Mouse (Mus musculus): ENCODE data around the gene Wdr1. TPM values are rescaled to one million over a fixed set of nuclear protein-coding genes. Genes with fewer than 3 reads are reported as not detected.

Wdr1 gene
- polyA plus RNA-seq, 1 experiment: 140 TPM

GRCm38 (mm10) chr5:38564831-38565230 is 1.8 kb upstream of the Wdr1 start:
- peaks cover 3% of the 10 kb centered on the region; the same call in 1 of the 2 replicates for H3K4me1 ChIP-seq (ENCODE audit: control insufficient read depth, insufficient read depth, low read length)
- H3K27ac ChIP-seq (ENCODE audit: insufficient read depth, low read length): no peak overlapping the region
- TF ChIP-seq CTCF (IDR thresholded peaks at IDR 0.05; ENCODE audit: extremely low read depth, insufficient read depth, low read length) (no peak), POLR2A (IDR thresholded peaks at IDR 0.05; ENCODE audit: extremely low read depth, insufficient read depth, low read length) (no peak)
- H3K4me3 ChIP-seq (ENCODE audit: insufficient read depth, low read length): no peak overlapping the region

GRCm38 (mm10) chr5:38561426-38562024 is 1.5 kb downstream of the Wdr1 start:
- H3K4me1 ChIP-seq (ENCODE audit: control insufficient read depth, insufficient read depth, low read length): peaks cover 11% of the 10 kb centered on the region
- H3K4me3 ChIP-seq (ENCODE audit: insufficient read depth, low read length): peak overlapping the region; percentile 86
- peak overlapping the region; percentile 55 for H3K27ac ChIP-seq (ENCODE audit: insufficient read depth, low read length)
- peak; percentile 69; the same call in 1 of the 2 replicates for TF ChIP-seq POLR2A (IDR thresholded peaks at IDR 0.05; ENCODE audit: extremely low read depth, insufficient read depth, low read length)
- no peak for TF ChIP-seq CTCF (IDR thresholded peaks at IDR 0.05; ENCODE audit: extremely low read depth, insufficient read depth, low read length)

DNA sequence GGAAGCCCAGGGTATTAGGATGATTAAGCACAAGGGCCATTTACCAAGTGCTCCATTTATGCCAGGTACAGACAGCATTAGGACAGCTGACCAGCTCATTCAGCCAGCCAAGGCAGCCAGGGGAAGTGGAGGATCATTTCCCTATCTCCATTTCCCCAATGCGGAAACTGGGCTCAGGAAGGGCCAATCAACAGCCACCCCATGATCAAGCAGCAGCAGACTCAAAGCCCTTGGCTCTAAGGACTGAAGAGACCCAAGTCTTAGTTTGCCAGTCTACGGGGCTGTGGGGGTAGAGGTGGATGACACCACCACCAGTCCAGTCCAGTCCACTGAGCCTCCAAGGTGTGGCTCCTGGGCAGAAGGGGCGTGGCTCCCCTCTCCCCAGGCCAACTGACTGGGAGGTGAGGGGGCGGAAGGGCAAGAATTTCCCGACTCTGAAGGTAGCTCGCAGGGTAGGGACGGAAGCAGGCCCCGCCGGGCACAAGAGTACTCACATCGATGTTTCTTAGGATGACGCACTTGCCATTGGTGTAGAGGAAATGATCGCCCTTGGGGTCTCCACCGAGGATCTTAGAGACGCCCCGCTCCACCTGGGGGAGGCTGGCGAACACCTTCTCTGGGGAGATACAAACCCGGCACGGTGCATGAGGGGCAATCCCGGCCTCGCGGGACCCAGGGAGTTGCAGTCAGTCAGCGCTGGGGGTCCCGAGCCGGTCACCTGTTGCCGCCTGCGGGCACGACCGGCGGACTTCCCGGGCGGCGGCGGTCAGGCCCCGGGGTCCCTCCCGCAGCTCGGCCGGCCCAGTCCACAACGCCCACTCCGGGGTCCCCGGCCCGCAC is 2.2 kb downstream of the Wdr1 start:
- H3K27ac ChIP-seq (ENCODE audit: insufficient read depth, low read length): peak overlapping the region; percentile 55
- H3K4me1 ChIP-seq (ENCODE audit: control insufficient read depth, insufficient read depth, low read length): peaks cover 11% of the 10 kb centered on the region
- H3K4me3 ChIP-seq (ENCODE audit: insufficient read depth, low read length): peak overlapping the region; percentile 86
- TF ChIP-seq POLR2A (IDR thresholded peaks at IDR 0.05; ENCODE audit: extremely low read depth, insufficient read depth, low read length) (no peak), CTCF (IDR thresholded peaks at IDR 0.05; ENCODE audit: extremely low read depth, insufficient read depth, low read length) (no peak)

- peaks cover 13% of the 10 kb centered on the region for H3K4me1 ChIP-seq (ENCODE audit: control insufficient read depth, insufficient read depth, low read length)
- TF ChIP-seq CTCF (IDR thresholded peaks at IDR 0.05; ENCODE audit: extremely low read depth, insufficient read depth, low read length): no peak
- no peak for TF ChIP-seq POLR2A (IDR thresholded peaks at IDR 0.05; ENCODE audit: extremely low read depth, insufficient read depth, low read length)
- H3K27ac ChIP-seq (ENCODE audit: insufficient read depth, low read length): no peak overlapping the region
- no peak overlapping the region for H3K4me3 ChIP-seq (ENCODE audit: insufficient read depth, low read length)
Observed at GRCm38 (mm10) chr5:38558831-38559230, 4.2 kb downstream of the Wdr1 start.

GRCm38 (mm10) chr5:38557811-38558210 is 5.2 kb downstream of the Wdr1 start:
- TF ChIP-seq CTCF (IDR thresholded peaks at IDR 0.05; ENCODE audit: extremely low read depth, insufficient read depth, low read length): no peak
- no peak for TF ChIP-seq POLR2A (IDR thresholded peaks at IDR 0.05; ENCODE audit: extremely low read depth, insufficient read depth, low read length)
- no peak overlapping the region for H3K4me3 ChIP-seq (ENCODE audit: insufficient read depth, low read length)
- peaks cover 16% of the 10 kb centered on the region for H3K4me1 ChIP-seq (ENCODE audit: control insufficient read depth, insufficient read depth, low read length)
- no peak overlapping the region for H3K27ac ChIP-seq (ENCODE audit: insufficient read depth, low read length)

DNA sequence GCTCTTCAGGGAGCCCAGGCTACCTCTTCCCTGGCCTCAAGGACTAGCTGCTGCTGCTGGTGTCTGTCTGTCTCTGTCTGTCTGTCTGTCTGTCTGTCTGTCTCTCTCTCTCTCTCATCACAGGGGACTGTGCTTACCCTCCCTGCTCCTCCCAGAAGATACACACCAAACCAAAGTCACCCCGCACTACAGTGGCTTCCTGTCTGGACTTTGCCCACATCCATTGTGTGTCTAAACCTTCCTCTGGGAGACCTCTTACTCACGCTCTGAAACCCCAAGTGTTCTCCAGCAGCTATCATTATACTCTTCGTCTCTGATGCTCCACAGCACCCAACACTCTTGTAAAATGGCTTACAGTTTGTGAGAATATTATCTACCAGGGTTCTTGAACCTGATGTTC is 6.6 kb downstream of the Wdr1 start:
- Histone ChIP-seq H3K4me3 (ENCODE audit: insufficient read depth, low read length) (no peak overlapping the region), H3K4me1 (ENCODE audit: control insufficient read depth, insufficient read depth, low read length) (peaks cover 16% of the 10 kb centered on the region), H3K27ac (ENCODE audit: insufficient read depth, low read length) (no peak overlapping the region)
- TF ChIP-seq POLR2A (IDR thresholded peaks at IDR 0.05; ENCODE audit: extremely low read depth, insufficient read depth, low read length): no peak

DNA sequence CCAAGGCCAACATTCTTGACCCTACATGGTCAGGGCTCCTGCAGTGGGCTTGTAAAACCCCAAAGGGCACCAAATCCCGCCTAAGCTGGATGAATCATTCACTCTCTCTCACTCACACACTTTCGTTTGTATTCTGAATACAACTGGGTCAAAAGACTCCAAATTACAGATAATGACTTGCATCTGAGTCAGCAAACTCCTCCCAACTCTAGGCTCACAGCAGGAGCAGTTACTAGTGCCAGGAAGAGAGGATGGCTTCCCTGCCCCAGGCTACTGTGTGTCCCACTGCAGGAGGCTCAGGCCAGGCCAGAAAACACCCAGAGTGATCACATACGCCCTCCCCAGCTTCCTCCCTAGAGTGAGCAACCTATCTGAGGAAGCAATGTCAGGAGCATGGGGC is 9.1 kb downstream of the Wdr1 start:
- Histone ChIP-seq H3K4me3 (ENCODE audit: insufficient read depth, low read length) (no peak overlapping the region), H3K4me1 (ENCODE audit: control insufficient read depth, insufficient read depth, low read length) (peaks cover 17% of the 10 kb centered on the region), H3K27ac (ENCODE audit: insufficient read depth, low read length) (no peak overlapping the region)
- TF ChIP-seq POLR2A (IDR thresholded peaks at IDR 0.05; ENCODE audit: extremely low read depth, insufficient read depth, low read length) (no peak), CTCF (IDR thresholded peaks at IDR 0.05; ENCODE audit: extremely low read depth, insufficient read depth, low read length) (no peak)

- peaks cover 15% of the 10 kb centered on the region for H3K4me1 ChIP-seq (ENCODE audit: control insufficient read depth, insufficient read depth, low read length)
- no peak overlapping the region for H3K27ac ChIP-seq (ENCODE audit: insufficient read depth, low read length)
- no peak for TF ChIP-seq POLR2A (IDR thresholded peaks at IDR 0.05; ENCODE audit: extremely low read depth, insufficient read depth, low read length)
- TF ChIP-seq CTCF (IDR thresholded peaks at IDR 0.05; ENCODE audit: extremely low read depth, insufficient read depth, low read length): no peak
Observed at GRCm38 (mm10) chr5:38553491-38553890, 9.5 kb downstream of the Wdr1 start.

DNA sequence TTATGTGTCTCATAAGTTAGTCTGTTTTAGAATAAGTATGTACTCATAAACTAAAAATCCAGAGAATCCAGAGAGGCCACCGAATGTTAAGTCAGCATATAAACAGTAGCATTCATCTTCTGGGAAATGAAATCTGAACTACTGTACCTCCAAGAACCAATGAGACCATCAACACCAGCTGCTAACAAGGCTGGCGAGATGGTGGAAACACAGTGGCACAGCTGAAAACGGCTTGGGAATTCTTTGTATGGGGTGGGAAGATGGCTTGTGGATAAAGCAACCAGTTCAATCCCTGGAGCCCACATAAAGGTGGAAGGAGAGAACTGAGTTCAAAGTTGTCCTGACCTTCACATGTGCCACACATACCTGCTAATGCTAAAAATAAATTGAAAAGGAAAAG is 10.4 kb downstream of the Wdr1 start:
- Histone ChIP-seq H3K4me1 (ENCODE audit: control insufficient read depth, insufficient read depth, low read length) (peaks cover 14% of the 10 kb centered on the region), H3K4me3 (ENCODE audit: insufficient read depth, low read length) (no peak overlapping the region), H3K27ac (ENCODE audit: insufficient read depth, low read length) (no peak overlapping the region)
- no peak for TF ChIP-seq POLR2A (IDR thresholded peaks at IDR 0.05; ENCODE audit: extremely low read depth, insufficient read depth, low read length)

More at GRCm38 (mm10) chr5:38553491-38553890, 9.5 kb downstream of the Wdr1 start:
- no peak overlapping the region for H3K4me3 ChIP-seq (ENCODE audit: insufficient read depth, low read length)

DNA sequence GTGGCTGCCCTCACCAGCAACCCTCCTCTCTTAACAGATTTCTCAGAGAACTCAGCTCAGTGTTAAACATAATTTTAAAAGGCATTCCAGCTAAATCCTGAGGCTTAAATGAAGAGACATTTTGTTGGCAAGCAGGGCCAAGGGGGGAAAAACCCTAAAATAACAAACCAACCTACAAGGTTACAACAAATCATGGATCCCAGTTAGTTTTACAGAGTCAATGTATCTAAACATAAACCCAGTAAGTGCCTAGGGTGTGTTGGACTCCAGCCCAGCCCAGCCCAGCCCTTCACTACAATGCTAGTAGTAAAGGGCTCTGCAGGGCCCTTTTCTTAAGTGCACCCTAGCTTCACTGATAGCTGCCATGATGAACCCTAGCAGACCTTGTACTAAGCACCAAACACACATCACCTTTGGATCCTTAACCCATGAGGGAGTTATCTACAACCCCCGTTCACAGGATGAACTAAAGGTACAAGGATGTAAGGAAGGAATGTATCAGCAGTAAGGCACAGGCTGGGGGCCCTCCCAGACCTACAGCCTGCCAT is 12.7 kb downstream of the Wdr1 start:
- H3K4me1 ChIP-seq (ENCODE audit: control insufficient read depth, insufficient read depth, low read length): peaks cover 18% of the 10 kb centered on the region
- no peak overlapping the region for H3K27ac ChIP-seq (ENCODE audit: insufficient read depth, low read length)
- no peak overlapping the region for H3K4me3 ChIP-seq (ENCODE audit: insufficient read depth, low read length)
- TF ChIP-seq POLR2A (IDR thresholded peaks at IDR 0.05; ENCODE audit: extremely low read depth, insufficient read depth, low read length) (no peak), CTCF (IDR thresholded peaks at IDR 0.05; ENCODE audit: extremely low read depth, insufficient read depth, low read length) (no peak)

Data from cortical plate, adult 2 months (tissue).